Mouse (Mus musculus): ENCODE data around the gene Gm49387.

DNA sequence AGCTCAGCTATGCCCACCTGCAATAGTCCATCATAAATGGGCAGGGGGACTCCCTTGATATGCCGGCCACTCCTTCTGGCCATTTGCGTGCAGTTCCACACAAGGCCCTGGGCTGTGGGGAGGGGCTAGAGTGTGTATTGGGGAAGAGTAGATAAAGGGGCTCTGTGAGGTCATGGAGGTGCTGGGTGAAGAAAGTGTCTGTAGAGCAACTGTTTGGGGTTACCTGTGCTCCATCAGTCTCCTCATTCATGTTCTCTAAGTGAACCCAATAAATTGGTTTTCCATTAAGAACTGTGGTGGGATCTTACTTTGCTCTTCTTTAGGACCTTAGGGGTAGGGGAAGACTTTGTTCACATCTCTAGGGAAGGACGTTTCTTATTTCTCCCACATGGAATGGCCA, 49.4 kb downstream of the Gm49387 start, which contains the start of gene Colq:
- TF ChIP-seq CTCF (IDR thresholded peaks at IDR 0.05; ENCODE audit: low read depth, low read length): no peak
- no peak for TF ChIP-seq EP300 (IDR thresholded peaks at IDR 0.05; ENCODE audit: insufficient read depth, low read depth, low read length)
- no peak for TF ChIP-seq POLR2A (IDR thresholded peaks at IDR 0.05; ENCODE audit: insufficient read depth, low read length)
